Mouse (Mus musculus): ENCODE data around the gene Treml1. TPM values are rescaled to one million over a fixed set of nuclear protein-coding genes. Genes with fewer than 3 reads are reported as not detected.

Gene Treml1
- total and polyA plus RNA-seq, 3 experiments, result not detected

DNA sequence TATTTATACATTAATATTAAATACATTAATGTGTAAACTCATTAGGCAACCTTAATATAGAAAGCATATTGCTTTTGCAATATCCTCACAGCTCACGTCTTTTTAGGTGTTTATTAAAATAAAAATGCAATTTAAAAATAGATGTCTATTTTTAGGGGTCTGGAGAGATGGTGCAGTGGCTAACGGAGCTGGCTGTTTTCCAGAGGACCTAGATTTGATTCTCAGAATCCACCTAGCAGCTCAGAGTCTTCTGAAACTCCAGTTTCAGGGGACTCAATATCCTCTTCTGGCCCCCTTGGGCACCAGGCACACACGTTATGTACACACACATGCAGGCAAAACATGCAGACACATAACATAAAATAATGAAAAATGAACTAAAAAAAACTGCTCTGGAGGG lies 2.6 kb downstream of the Treml1 start:
- Histone ChIP-seq H3K36me3 (replicated peaks in 1 of 2; ENCODE audit: control insufficient read depth in 1 of 2, insufficient read depth in 1 of 2, low read length in 1 of 2) (no peaks in the 10 kb centered on the region), H3K79me2 (replicated peaks; ENCODE audit: control insufficient read depth, extremely low read depth, insufficient read depth, poor library complexity, severe bottlenecking) (no peaks in the 10 kb centered on the region), H3K4me3 (replicated peaks in 1 of 3; ENCODE audit: low read depth in 2 of 3, low read length in 2 of 3, poor library complexity in 1 of 3) (no peak overlapping the region), H3K4me1 (ENCODE audit: control insufficient read depth in 1 of 2, insufficient read depth in 2 of 2) (no peaks in the 10 kb centered on the region), H3K27me3 (replicated peaks) (peaks cover 7% of the 10 kb centered on the region), H3K9me3 (replicated peaks; ENCODE audit: low read length) (no peaks in the 10 kb centered on the region), H3K27ac (ENCODE audit: insufficient read depth, low read depth) (no peak overlapping the region), H3K9ac (ENCODE audit: insufficient read depth, low read depth) (no peak overlapping the region), H3K4me2 (ENCODE audit: insufficient read depth, low read depth, poor library complexity, severe bottlenecking) (no peak overlapping the region)
- dilution Hi-C loops (cut with MboI; ENCODE audit: extremely low pct_ligation_motif_present, extremely low pct_unique_long_range_greater_than_20kb, low sequenced_read_pairs), result no loop called here
- no peak for DNase-seq (ENCODE audit: extremely low read depth)
- no peak for TF ChIP-seq UBTF (IDR thresholded peaks at IDR 0.05; ENCODE audit: low read depth, low read length)
- no peak for TF ChIP-seq GABPA (IDR thresholded peaks at IDR 0.05; ENCODE audit: insufficient replicate concordance, low read depth, low read length)
- no peak for TF ChIP-seq ZNF384 (IDR thresholded peaks at IDR 0.05; ENCODE audit: low read depth, low read length)
- TF ChIP-seq CHD1 (IDR thresholded peaks at IDR 0.05; ENCODE audit: low read depth, low read length), result no peak
- TF ChIP-seq MAZ (IDR thresholded peaks at IDR 0.05; ENCODE audit: low read depth, low read length), result no peak
- TF ChIP-seq CHD2 (IDR thresholded peaks at IDR 0.05; ENCODE audit: low read length), result no peak
- TF ChIP-seq MXI1 (IDR thresholded peaks at IDR 0.05; ENCODE audit: low read depth, low read length), result no peak
- no peak for TF ChIP-seq PAX5 (IDR thresholded peaks at IDR 0.05; ENCODE audit: low read length)
- TF ChIP-seq ETS1 (conservative IDR thresholded peaks at IDR 0.05; ENCODE audit: low read depth, low read length), result no peak
- TF ChIP-seq TCF12 (IDR thresholded peaks at IDR 0.05; ENCODE audit: low read depth, low read length), result no peak
- no peak for TF ChIP-seq POLR2AphosphoS2 (IDR thresholded peaks at IDR 0.05; ENCODE audit: low read depth, low read length)
- no peak for TF ChIP-seq POLR2A (IDR thresholded peaks at IDR 0.05; ENCODE audit: low read depth, low read length)
- in situ Hi-C loops (cut with MboI; ENCODE audit: low pct_ligation_motif_present, low pct_unique_long_range_greater_than_20kb, low sequenced_read_pairs), result no loop called here

DNA sequence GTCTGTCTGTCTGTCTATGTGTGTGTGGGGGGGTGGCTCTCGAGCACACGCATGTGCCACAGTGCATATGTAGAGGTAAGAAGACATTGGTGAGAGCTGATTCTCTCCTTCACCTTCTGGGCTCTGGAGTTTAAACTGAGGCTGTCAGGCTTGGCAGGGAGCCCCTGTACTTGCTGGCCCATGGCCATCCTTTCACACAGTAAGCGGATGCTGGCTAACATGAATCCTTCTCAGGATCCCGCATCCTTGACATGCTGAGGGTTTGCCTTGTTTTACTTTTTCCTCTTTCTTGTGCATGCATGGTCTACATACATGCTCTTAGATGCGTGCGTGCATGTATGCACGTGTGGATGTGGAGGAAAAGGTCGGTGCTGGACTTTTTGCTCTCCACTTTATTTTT lies 3.2 kb downstream of the Treml1 start:
- Histone ChIP-seq H3K4me1 (ENCODE audit: control insufficient read depth in 1 of 2, insufficient read depth in 2 of 2) (no peaks in the 10 kb centered on the region), H3K36me3 (replicated peaks in 1 of 2; ENCODE audit: control insufficient read depth in 1 of 2, insufficient read depth in 1 of 2, low read length in 1 of 2) (no peaks in the 10 kb centered on the region), H3K4me3 (replicated peaks in 1 of 3; ENCODE audit: low read depth in 2 of 3, low read length in 2 of 3, poor library complexity in 1 of 3) (no peak overlapping the region), H3K9ac (ENCODE audit: insufficient read depth, low read depth) (no peak overlapping the region), H3K4me2 (ENCODE audit: insufficient read depth, low read depth, poor library complexity, severe bottlenecking) (no peak overlapping the region), H3K27ac (ENCODE audit: insufficient read depth, low read depth) (no peak overlapping the region), H3K79me2 (replicated peaks; ENCODE audit: control insufficient read depth, extremely low read depth, insufficient read depth, poor library complexity, severe bottlenecking) (no peaks in the 10 kb centered on the region), H3K9me3 (replicated peaks; ENCODE audit: low read length) (no peaks in the 10 kb centered on the region), H3K27me3 (replicated peaks) (peaks cover 7% of the 10 kb centered on the region)
- no peak for DNase-seq (ENCODE audit: extremely low read depth)
- dilution Hi-C loops (cut with MboI; ENCODE audit: extremely low pct_ligation_motif_present, extremely low pct_unique_long_range_greater_than_20kb, low sequenced_read_pairs) (no loop called here), in situ Hi-C loops (cut with MboI; ENCODE audit: low pct_ligation_motif_present, low pct_unique_long_range_greater_than_20kb, low sequenced_read_pairs) (no loop called here)
- no peak for TF ChIP-seq NELFE (IDR thresholded peaks at IDR 0.05; ENCODE audit: low read depth, low read length)
- no peak for TF ChIP-seq JUND (conservative IDR thresholded peaks at IDR 0.05; ENCODE audit: low read depth, low read length)
- TF ChIP-seq TBP (conservative IDR thresholded peaks at IDR 0.05; ENCODE audit: low read depth, low read length), result no peak
- no peak for TF ChIP-seq MEF2A (IDR thresholded peaks at IDR 0.05; ENCODE audit: borderline replicate concordance, low read depth, low read length)
- no peak for TF ChIP-seq MAX (IDR thresholded peaks at IDR 0.05; ENCODE audit: low read length)
- no peak for TF ChIP-seq JUN (IDR thresholded peaks at IDR 0.05; ENCODE audit: insufficient read depth, low read depth, low read length)
- no peak for TF ChIP-seq GABPA (IDR thresholded peaks at IDR 0.05; ENCODE audit: insufficient replicate concordance, low read depth, low read length)
- TF ChIP-seq USF1 (IDR thresholded peaks at IDR 0.05; ENCODE audit: low read depth, low read length), result no peak
- no peak for TF ChIP-seq HCFC1 (IDR thresholded peaks at IDR 0.05; ENCODE audit: low read depth, low read length)
- no peak for TF ChIP-seq MAFK (IDR thresholded peaks at IDR 0.05; ENCODE audit: insufficient replicate concordance, low read length)
- TF ChIP-seq TCF12 (IDR thresholded peaks at IDR 0.05; ENCODE audit: low read depth, low read length), result no peak
- TF ChIP-seq MXI1 (IDR thresholded peaks at IDR 0.05; ENCODE audit: low read depth, low read length), result no peak
- TF ChIP-seq RCOR1 (conservative IDR thresholded peaks at IDR 0.05; ENCODE audit: low read depth, low read length), result no peak
- no peak for TF ChIP-seq PAX5 (IDR thresholded peaks at IDR 0.05; ENCODE audit: low read length)

All from CH12.LX (cell line).